24 mouse cellular contexts compared by ENCODE assay signal in genomic region chr14:33881471-33881870, GRCm38 (mm10). TPM values are rescaled to one million over a fixed set of nuclear protein-coding genes. Genes with fewer than 3 reads are reported as not detected.
DNase-seq lines count a peak whose midpoint lies in the region; ATAC-seq and TF ChIP-seq lines count a peak whose summit lies in the region.
"Had no signal": no experiment of that assay in that cellular context is flagged by ENCODE, and none has a peak within 500 bp of the region (broad histone marks: within the 10 kb centered on the region; RNA-seq: fewer than 3 reads in every experiment).

No protein-coding gene starts in this region.

- no peaks in the 10 kb centered on the region for H3K27me3 ChIP-seq in kidney, postnatal 0 days (ENCODE audit: insufficient read depth, low read length)
- no peaks in the 10 kb centered on the region for H3K27me3 ChIP-seq in kidney, embryonic 16.5 days (ENCODE audit: insufficient read depth, low read length)
- H3K27me3 ChIP-seq in kidney, embryonic 14.5 days (ENCODE audit: control insufficient read depth, insufficient read depth, low read length), result no peaks in the 10 kb centered on the region
- H3K27me3 ChIP-seq: CH12.LX, Patski had no signal

- no peaks in the 10 kb centered on the region for H3K9me3 ChIP-seq in kidney, postnatal 0 days (replicated peaks; ENCODE audit: low read length)
- 0 out of 2 replicates have a peak, but pooled peaks cover 2% of the 10 kb centered on the region for H3K9me3 ChIP-seq in kidney, embryonic 16.5 days (ENCODE audit: low read length)
- H3K9me3 ChIP-seq in kidney, embryonic 14.5 days (ENCODE audit: control insufficient read depth, low read length), result no peaks in the 10 kb centered on the region

- H3K4me2 ChIP-seq in kidney, postnatal 0 days (ENCODE audit: low read length), result no peak overlapping the region
- H3K4me2 ChIP-seq in kidney, embryonic 16.5 days (replicated peaks; ENCODE audit: low read depth, low read length), result no peak overlapping the region
- no peak overlapping the region for H3K4me2 ChIP-seq in kidney, embryonic 14.5 days (replicated peaks; ENCODE audit: low read depth, low read length)

- 51% methylated on average over 3 of the region's 3 CpGs for WGBS in kidney, postnatal 0 days
- 45% methylated on average over 3 of the region's 3 CpGs for WGBS in kidney, embryonic 16.5 days
- 47% methylated on average over 3 of the region's 3 CpGs for WGBS in kidney, embryonic 14.5 days

- peak; percentile 20 for DNase-seq in kidney, postnatal 0 days (ENCODE audit: low spot score)
- peak; percentile 51 for DNase-seq in kidney, postnatal 10 days
- no peak for DNase-seq in kidney, adult 11 months
- peak; percentile 41 to 52 for DNase-seq in kidney, postnatal 4 days
- peak; percentile 14 for DNase-seq in urinary bladder, postnatal 14 days (ENCODE audit: low spot score)
- no peak for DNase-seq in urinary bladder, adult 2 months (ENCODE audit: low spot score)
- DNase-seq: adrenal gland, adult 2 months; adrenal gland, adult 8-10 months; adrenal gland, postnatal 10 days; adrenal gland, postnatal 14 days; adrenal gland, postnatal 25 days; adrenal gland, postnatal 36 days; B cell, adult 2 months; cerebellum, adult 11 months; cerebellum, adult 11-12 months had no signal

- ATAC-seq in kidney, postnatal 0 days (replicated peaks; ENCODE audit: low FRiP score, low read depth), result no peak
- ATAC-seq in kidney, embryonic 16.5 days (ENCODE audit: low FRiP score, low TSS enrichment), result no peak
- no peak for ATAC-seq in kidney, embryonic 14.5 days (ENCODE audit: low FRiP score, low TSS enrichment)
- ATAC-seq: activated CD4-positive, CD25-positive, alpha-beta regulatory T cell, adult 4 months; CD4-positive, CD25-positive, alpha-beta regulatory T cell, adult 4 months; Patski had no signal

- H3K4me1 ChIP-seq in kidney, postnatal 0 days (replicated peaks; ENCODE audit: insufficient read depth, low read length), result no peaks in the 10 kb centered on the region
- no peaks in the 10 kb centered on the region for H3K4me1 ChIP-seq in kidney, embryonic 16.5 days (ENCODE audit: insufficient read depth, low read length)
- no peaks in the 10 kb centered on the region for H3K4me1 ChIP-seq in kidney, embryonic 14.5 days (ENCODE audit: control insufficient read depth, insufficient read depth, low read length)

- H3K27ac ChIP-seq in kidney, postnatal 0 days, result no peak overlapping the region
- H3K27ac ChIP-seq in kidney, embryonic 16.5 days (ENCODE audit: low read length), result no peak overlapping the region
- H3K27ac ChIP-seq in kidney, embryonic 14.5 days (ENCODE audit: low read depth, low read length), result no peak overlapping the region

- no peak for TF ChIP-seq CTCF in kidney, postnatal 0 days (IDR thresholded peaks at IDR 0.05; ENCODE audit: low read depth)

- no peak overlapping the region for H3K4me3 ChIP-seq in kidney, postnatal 0 days (replicated peaks; ENCODE audit: low read depth, low read length)
- H3K4me3 ChIP-seq in kidney, embryonic 16.5 days (ENCODE audit: low read length), result no peak overlapping the region
- no peak overlapping the region for H3K4me3 ChIP-seq in kidney, embryonic 14.5 days (ENCODE audit: low read length)

- no peak overlapping the region for H3K9ac ChIP-seq in kidney, postnatal 0 days (ENCODE audit: low read depth, low read length)
- no peak overlapping the region for H3K9ac ChIP-seq in kidney, embryonic 16.5 days (replicated peaks; ENCODE audit: low read length)
- no peak overlapping the region for H3K9ac ChIP-seq in kidney, embryonic 14.5 days (ENCODE audit: low read depth, low read length)

- H3K36me3 ChIP-seq in kidney, postnatal 0 days (ENCODE audit: insufficient read depth, low read length), result no peaks in the 10 kb centered on the region
- H3K36me3 ChIP-seq in kidney, embryonic 16.5 days (ENCODE audit: insufficient read depth, low read length), result no peaks in the 10 kb centered on the region
- no peaks in the 10 kb centered on the region for H3K36me3 ChIP-seq in kidney, embryonic 14.5 days (ENCODE audit: control insufficient read depth, insufficient read depth, low read length)
- H3K36me3 ChIP-seq: G1E had no signal

RNA-seq across cellular contexts. Expression of gene Gdf10, which starts 41.9 kb away (rescaled TPM):
- polyA plus RNA-seq in kidney, postnatal 0 days (2015; fragmentation: Nextera tagmentation; extraction: Ambion mirVana), result 2.6 and 3.1 TPM in 2 replicates
- polyA plus RNA-seq in kidney, embryonic 16.5 days (2015; fragmentation: Nextera tagmentation; extraction: Ambion mirVana), result 2.9 and 4.0 TPM in 2 replicates
- polyA plus RNA-seq in kidney, embryonic 14.5 days (2014; fragmentation: Nextera tagmentation; extraction: Ambion mirVana), result 0.79 and 0.88 TPM in 2 replicates
- 14.3 and 18.6 TPM in 2 replicates for polyA plus RNA-seq in urinary bladder, adult 2 months (2012; rRNA removed)
- polyA plus RNA-seq: activated CD4-positive, CD25-positive, alpha-beta regulatory T cell, adult 4 months; C2C12; CD4-positive, CD25-positive, alpha-beta regulatory T cell, adult 4 months; G1E; Patski had no signal

RNA-seq across cellular contexts. Expression of gene Gdf2, which starts 59.4 kb away (rescaled TPM):
- not detected in 2 replicates for polyA plus RNA-seq in kidney, postnatal 0 days (2015; fragmentation: Nextera tagmentation; extraction: Ambion mirVana)
- polyA plus RNA-seq in kidney, embryonic 16.5 days (2015; fragmentation: Nextera tagmentation; extraction: Ambion mirVana), result 0.08 TPM in 1 of 2 replicates, not detected in the other
- not detected in 2 replicates for polyA plus RNA-seq in kidney, embryonic 14.5 days (2014; fragmentation: Nextera tagmentation; extraction: Ambion mirVana)
- not detected in 2 replicates for polyA plus RNA-seq in urinary bladder, adult 2 months (2012; rRNA removed)
- polyA plus RNA-seq: activated CD4-positive, CD25-positive, alpha-beta regulatory T cell, adult 4 months; adrenal gland, adult 2 months; brain, embryonic 14.5 days; C2C12; CD4-positive, CD25-positive, alpha-beta regulatory T cell, adult 4 months; G1E; Patski had no signal

Comparison
In these comparisons a context has a peak if more than half of its experiments do, and no peak if none do; other contexts are left out.
1. DNase-seq: peak in kidney, postnatal 0 days (single experiment), kidney, postnatal 10 days (single experiment), kidney, postnatal 4 days (2 of 2) and urinary bladder, postnatal 14 days (single experiment); none in kidney, adult 11 months (single experiment) and urinary bladder, adult 2 months (single experiment).